In genomic region chr13:23312909-23313669, GRCm38 (mm10) we compare ENCODE assay signal across 8 mouse cellular contexts. TPM values are rescaled to one million over a fixed set of nuclear protein-coding genes. Genes with fewer than 3 reads are reported as not detected.
DNase-seq lines count a peak whose midpoint lies in the region; ATAC-seq lines count a peak whose summit lies in the region.

No protein-coding gene starts in this region.

- WGBS in heart, embryonic 12.5 days: under 1% methylated on average over 42 of the region's 42 CpGs
- 1% methylated on average over 42 of the region's 42 CpGs for WGBS in hindbrain, embryonic 11.5 days
- WGBS in midbrain, embryonic 11.5 days: 2% methylated on average over 42 of the region's 42 CpGs

- H3K27me3 ChIP-seq in heart, embryonic 12.5 days (replicated peaks): peaks cover 51% of the 10 kb centered on the region
- H3K27me3 ChIP-seq in hindbrain, embryonic 11.5 days (ENCODE audit: control insufficient read depth, insufficient read depth, low read length): peaks cover 42% of the 10 kb centered on the region
- H3K27me3 ChIP-seq in midbrain, embryonic 11.5 days (ENCODE audit: control insufficient read depth, insufficient read depth, low read length): peaks cover 32% of the 10 kb centered on the region

- 0 out of 2 replicates have a peak overlapping the region, but pooled peaks have one; percentile 16 for H3K9ac ChIP-seq in heart, embryonic 12.5 days
- H3K9ac ChIP-seq in hindbrain, embryonic 11.5 days (ENCODE audit: low read depth, low read length): peak overlapping the region; percentile 50; the same call in 1 of the 2 replicates
- H3K9ac ChIP-seq in midbrain, embryonic 11.5 days (ENCODE audit: low read length): peak overlapping the region; percentile 47

- no peaks in the 10 kb centered on the region for H3K36me3 ChIP-seq in heart, embryonic 12.5 days
- H3K36me3 ChIP-seq in hindbrain, embryonic 11.5 days (ENCODE audit: control insufficient read depth, insufficient read depth, low read length): no peaks in the 10 kb centered on the region
- no peaks in the 10 kb centered on the region for H3K36me3 ChIP-seq in midbrain, embryonic 11.5 days (ENCODE audit: control insufficient read depth, insufficient read depth, low read length)

- peak overlapping the region; percentile 51 for H3K4me3 ChIP-seq in heart, embryonic 12.5 days
- H3K4me3 ChIP-seq in hindbrain, embryonic 11.5 days (ENCODE audit: low read depth, low read length): peak overlapping the region; percentile 41
- peak overlapping the region; percentile 42 for H3K4me3 ChIP-seq in midbrain, embryonic 11.5 days (ENCODE audit: low read depth, low read length)

- H3K4me2 ChIP-seq in heart, embryonic 12.5 days: peak overlapping the region; percentile 89
- peak overlapping the region; percentile 70 for H3K4me2 ChIP-seq in hindbrain, embryonic 11.5 days (replicated peaks; ENCODE audit: low read depth, low read length)
- peak overlapping the region; percentile 52 for H3K4me2 ChIP-seq in midbrain, embryonic 11.5 days

- no peak for ATAC-seq in heart, embryonic 12.5 days (ENCODE audit: insufficient number of reproducible peaks, low FRiP score)
- ATAC-seq in hindbrain, embryonic 11.5 days (ENCODE audit: low FRiP score): peak; percentile 45
- peak; percentile 43 for ATAC-seq in midbrain, embryonic 11.5 days (ENCODE audit: low FRiP score)

- H3K4me1 ChIP-seq in heart, embryonic 12.5 days (replicated peaks): peaks cover 12% of the 10 kb centered on the region; the same call in 1 of the 2 replicates
- peaks cover 3% of the 10 kb centered on the region for H3K4me1 ChIP-seq in hindbrain, embryonic 11.5 days (replicated peaks; ENCODE audit: control insufficient read depth, insufficient read depth, low read length)
- H3K4me1 ChIP-seq in midbrain, embryonic 11.5 days (ENCODE audit: control insufficient read depth, insufficient read depth, low read length): no peaks in the 10 kb centered on the region

- no peak overlapping the region for H3K27ac ChIP-seq in heart, embryonic 12.5 days (ENCODE audit: poor library complexity, severe bottlenecking)
- H3K27ac ChIP-seq in hindbrain, embryonic 11.5 days (ENCODE audit: low read depth, low read length): no peak overlapping the region
- no peak overlapping the region for H3K27ac ChIP-seq in midbrain, embryonic 11.5 days (ENCODE audit: low read depth, low read length)

- no peak for DNase-seq in heart, adult 18-20 months
- DNase-seq in ZHBTc4 (ENCODE audit: low read depth, low spot score) (peak; percentile 38), adipocyte (ENCODE audit: low spot score) (no peak)
- DNase-seq in hindbrain, embryonic 11.5 days (ENCODE audit: low spot score): peak; percentile 75
- DNase-seq in midbrain, embryonic 11.5 days (ENCODE audit: low spot score, missing footprints): peak; percentile 97
- no peak for DNase-seq in ovary, adult 18-20 months (ENCODE audit: low spot score)
- DNase-seq in left cerebral cortex, adult 8-10 months (ENCODE audit: low spot score in 2 of 2): no peak

- H3K9me3 ChIP-seq in heart, embryonic 12.5 days (replicated peaks): no peaks in the 10 kb centered on the region
- no peaks in the 10 kb centered on the region for H3K9me3 ChIP-seq in hindbrain, embryonic 11.5 days (ENCODE audit: control insufficient read depth, low read length)
- no peaks in the 10 kb centered on the region for H3K9me3 ChIP-seq in midbrain, embryonic 11.5 days (ENCODE audit: control insufficient read depth, low read length)

RNA-seq across cellular contexts. Expression of gene Zfp322a, which starts 55.9 kb away (rescaled TPM):
- polyA plus RNA-seq in heart, embryonic 12.5 days (2016; fragmentation: Nextera tagmentation; extraction: Ambion mirVana): 43.0 and 46.7 TPM in 2 replicates
- total RNA-seq in heart, adult 18-20 months (2021): 10 to 100 TPM; 16.7 to 17.3 TPM
- polyA plus RNA-seq in hindbrain, embryonic 11.5 days (2014; fragmentation: Nextera tagmentation; extraction: Ambion mirVana): 65.0 and 65.6 TPM in 2 replicates
- polyA plus RNA-seq in midbrain, embryonic 11.5 days (2014; fragmentation: Nextera tagmentation; extraction: Ambion mirVana): 69.4 and 77.9 TPM in 2 replicates
- 10 to 100 TPM; 24.9 to 29.0 (median 26.7) TPM for total RNA-seq in left cerebral cortex, adult 8-10 months (2022)

Comparison
In these comparisons a context has a peak if more than half of its experiments do, and no peak if none do; other contexts are left out.
1. DNase-seq: peak in ZHBTc4 (single experiment), hindbrain, embryonic 11.5 days (single experiment) and midbrain, embryonic 11.5 days (single experiment); none in heart, adult 18-20 months (0 of 2), adipocyte (single experiment), ovary, adult 18-20 months (single experiment) and left cerebral cortex, adult 8-10 months (0 of 2).
2. Peak in every context shown above with its lines, with median percentiles within 50 percentile points of each other: H3K4me2 ChIP-seq, H3K4me3 ChIP-seq and H3K9ac ChIP-seq.